Mouse (Mus musculus) small intestine, adult 2 months (tissue): ENCODE data around the gene Dhps.

Experiments used
- CTCF ChIP-seq: fragments of 200-500 bp; IDR thresholded peaks from 2 replicates; pipeline ENCODE4 v1.5.1; 2012; ENCODE audit warnings: low read depth, mild to moderate bottlenecking, control low read depth, inconsistent platforms, low read length, moderate library complexity, mixed read lengths; ENCODE audit not compliant: insufficient replicate concordance, insufficient read length; ENCODE audit errors: extremely low read depth
- POLR2A ChIP-seq: fragments of 200-500 bp; IDR thresholded peaks from 2 replicates; pipeline ENCODE4 v1.6.1; 2012; ENCODE audit warnings: low read depth, mild to moderate bottlenecking, control low read depth, inconsistent platforms, low read length, moderate library complexity

DNA sequence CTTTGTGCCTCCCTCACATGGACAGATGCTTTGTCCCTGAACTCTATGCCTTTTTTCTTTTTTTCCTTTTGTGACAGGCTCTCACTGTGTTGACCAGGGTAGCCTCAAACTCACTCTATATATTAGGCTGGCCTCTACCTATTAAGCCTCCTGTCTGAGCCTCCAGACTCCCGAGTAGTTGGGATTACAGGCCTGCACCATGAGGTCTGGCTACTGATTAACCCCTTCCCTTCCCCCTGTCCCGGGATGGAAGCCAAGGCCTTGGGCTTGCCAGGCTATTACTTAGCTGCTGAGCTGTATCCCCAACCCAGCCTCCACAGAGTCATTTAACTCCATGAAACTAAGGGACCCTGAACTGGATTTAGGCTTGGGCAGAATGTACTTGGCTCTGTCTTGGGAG is 6.3 kb upstream of the Dhps start:
- TF ChIP-seq CTCF: no peak
- no peak for TF ChIP-seq POLR2A
